Mouse (Mus musculus): Measurements from ENCODE around the gene Hdac10. TPM values are rescaled to one million over a fixed set of nuclear protein-coding genes. Genes with fewer than 3 reads are reported as not detected.

Gene Hdac10
- polyA plus RNA-seq, 1 experiment from 2014 or later: 22.7 TPM

- DNase-seq (ENCODE audit: low spot score) (peak; percentile 37), ATAC-seq (replicated peaks; ENCODE audit: low FRiP score) (no peak)
- peak overlapping the region; percentile 44 for H3K9ac ChIP-seq (ENCODE audit: low read depth, low read length)
- H3K27ac ChIP-seq (ENCODE audit: low read depth, low read length): 0 out of 2 replicates have a peak overlapping the region, but pooled peaks have one; percentile 34
- H3K4me3 ChIP-seq (ENCODE audit: low read depth, low read length): peak overlapping the region; percentile 75
- H3K4me1 ChIP-seq (replicated peaks; ENCODE audit: control insufficient read depth, insufficient read depth, low read length): peaks cover 32% of the 10 kb centered on the region
- no peaks in the 10 kb centered on the region for H3K27me3 ChIP-seq (replicated peaks; ENCODE audit: control insufficient read depth, insufficient read depth, low read length)
- no peaks in the 10 kb centered on the region for H3K9me3 ChIP-seq (ENCODE audit: control insufficient read depth, low read length)
- H3K36me3 ChIP-seq (ENCODE audit: control insufficient read depth, insufficient read depth, low read length): peaks cover 7% of the 10 kb centered on the region; the same call in 1 of the 2 replicates
- peak overlapping the region; percentile 98 for H3K4me2 ChIP-seq
- WGBS: 34% methylated on average over 11 of the region's 11 CpGs
Measured at GRCm38 (mm10) chr15:89123595-89123994, 4.9 kb downstream of the Hdac10 start.

- H3K4me1 ChIP-seq (replicated peaks; ENCODE audit: control insufficient read depth, insufficient read depth, low read length): peaks cover 28% of the 10 kb centered on the region
- peak within 1 kb of the TSS; percentile 98 for H3K4me2 ChIP-seq
- ATAC-seq (replicated peaks; ENCODE audit: low FRiP score): peak; percentile 84
- no peaks in the 10 kb centered on the region for H3K27me3 ChIP-seq (replicated peaks; ENCODE audit: control insufficient read depth, insufficient read depth, low read length)
- H3K27ac ChIP-seq (ENCODE audit: low read depth, low read length): peak within 1 kb of the TSS; percentile 43
- H3K4me3 ChIP-seq (ENCODE audit: low read depth, low read length): peak within 1 kb of the TSS; percentile 75
- no peaks in the 10 kb centered on the region for H3K9me3 ChIP-seq (ENCODE audit: control insufficient read depth, low read length)
- peak; percentile 92 for DNase-seq (ENCODE audit: low spot score)
- WGBS: under 1% methylated on average over 47 of the region's 47 CpGs
- peak within 1 kb of the TSS; percentile 77 for H3K9ac ChIP-seq (ENCODE audit: low read depth, low read length)
- H3K36me3 ChIP-seq (ENCODE audit: control insufficient read depth, insufficient read depth, low read length): peaks cover 13% of the 10 kb centered on the region; the same call in 1 of the 2 replicates
Measured at GRCm38 (mm10) chr15:89122649-89123366, 5.7 kb downstream of the Hdac10 start, which contains the start of gene Tubgcp6. Gene Tubgcp6, minus strand, starts transcription at chr15:89123112.

GRCm38 (mm10) chr15:89118007-89118406, 10.5 kb downstream of the Hdac10 start:
- Histone ChIP-seq H3K27ac (ENCODE audit: low read depth, low read length) (no peak overlapping the region), H3K36me3 (ENCODE audit: control insufficient read depth, insufficient read depth, low read length) (peaks cover 26% of the 10 kb centered on the region; the same call in 1 of the 2 replicates), H3K4me2 (no peak overlapping the region), H3K9ac (ENCODE audit: low read depth, low read length) (no peak overlapping the region), H3K4me3 (ENCODE audit: low read depth, low read length) (no peak overlapping the region), H3K9me3 (ENCODE audit: control insufficient read depth, low read length) (no peaks in the 10 kb centered on the region), H3K4me1 (replicated peaks; ENCODE audit: control insufficient read depth, insufficient read depth, low read length) (peaks cover 16% of the 10 kb centered on the region), H3K27me3 (replicated peaks; ENCODE audit: control insufficient read depth, insufficient read depth, low read length) (no peaks in the 10 kb centered on the region)
- DNase-seq (ENCODE audit: low spot score) (no peak), ATAC-seq (replicated peaks; ENCODE audit: low FRiP score) (no peak)

GRCm38 (mm10) chr15:89110147-89110546, 18.4 kb downstream of the Hdac10 start:
- 82% methylated on average over 9 of the region's 9 CpGs for WGBS
- no peak for DNase-seq (ENCODE audit: low spot score)
- ATAC-seq (replicated peaks; ENCODE audit: low FRiP score): no peak
- Histone ChIP-seq H3K27me3 (replicated peaks; ENCODE audit: control insufficient read depth, insufficient read depth, low read length) (no peaks in the 10 kb centered on the region), H3K27ac (ENCODE audit: low read depth, low read length) (no peak overlapping the region), H3K4me2 (no peak overlapping the region), H3K9me3 (ENCODE audit: control insufficient read depth, low read length) (no peaks in the 10 kb centered on the region), H3K4me3 (ENCODE audit: low read depth, low read length) (no peak overlapping the region), H3K36me3 (ENCODE audit: control insufficient read depth, insufficient read depth, low read length) (peaks cover 52% of the 10 kb centered on the region; the same call in 1 of the 2 replicates), H3K9ac (ENCODE audit: low read depth, low read length) (no peak overlapping the region), H3K4me1 (replicated peaks; ENCODE audit: control insufficient read depth, insufficient read depth, low read length) (no peaks in the 10 kb centered on the region)

- ATAC-seq (replicated peaks; ENCODE audit: low FRiP score): no peak
Measured at GRCm38 (mm10) chr15:89106976-89107375, 21.5 kb downstream of the Hdac10 start.

GRCm38 (mm10) chr15:89106073-89106472, 22.4 kb downstream of the Hdac10 start:
- Histone ChIP-seq H3K27ac (ENCODE audit: low read depth, low read length) (no peak overlapping the region), H3K36me3 (ENCODE audit: control insufficient read depth, insufficient read depth, low read length) (peaks cover 72% of the 10 kb centered on the region), H3K9me3 (ENCODE audit: control insufficient read depth, low read length) (no peaks in the 10 kb centered on the region), H3K4me2 (no peak overlapping the region), H3K4me3 (ENCODE audit: low read depth, low read length) (no peak overlapping the region), H3K27me3 (replicated peaks; ENCODE audit: control insufficient read depth, insufficient read depth, low read length) (no peaks in the 10 kb centered on the region), H3K4me1 (replicated peaks; ENCODE audit: control insufficient read depth, insufficient read depth, low read length) (no peaks in the 10 kb centered on the region), H3K9ac (ENCODE audit: low read depth, low read length) (no peak overlapping the region)
- WGBS: 90% methylated on average over 13 of the region's 13 CpGs
- ATAC-seq (replicated peaks; ENCODE audit: low FRiP score): no peak
- DNase-seq (ENCODE audit: low spot score): no peak

More at GRCm38 (mm10) chr15:89106976-89107375, 21.5 kb downstream of the Hdac10 start:
- Histone ChIP-seq H3K9ac (ENCODE audit: low read depth, low read length) (no peak overlapping the region), H3K4me2 (no peak overlapping the region), H3K27ac (ENCODE audit: low read depth, low read length) (no peak overlapping the region), H3K4me3 (ENCODE audit: low read depth, low read length) (no peak overlapping the region), H3K4me1 (replicated peaks; ENCODE audit: control insufficient read depth, insufficient read depth, low read length) (no peaks in the 10 kb centered on the region), H3K36me3 (ENCODE audit: control insufficient read depth, insufficient read depth, low read length) (peaks cover 63% of the 10 kb centered on the region), H3K9me3 (ENCODE audit: control insufficient read depth, low read length) (no peaks in the 10 kb centered on the region), H3K27me3 (replicated peaks; ENCODE audit: control insufficient read depth, insufficient read depth, low read length) (no peaks in the 10 kb centered on the region)
- no peak for DNase-seq (ENCODE audit: low spot score)
- 89% methylated on average over 1 of the region's 1 CpGs for WGBS

- H3K27me3 ChIP-seq (replicated peaks; ENCODE audit: control insufficient read depth, insufficient read depth, low read length): no peaks in the 10 kb centered on the region
- WGBS: 97% methylated on average over 8 of the region's 8 CpGs
- H3K9me3 ChIP-seq (ENCODE audit: control insufficient read depth, low read length): no peaks in the 10 kb centered on the region
- no peak overlapping the region for H3K27ac ChIP-seq (ENCODE audit: low read depth, low read length)
- no peak overlapping the region for H3K4me3 ChIP-seq (ENCODE audit: low read depth, low read length)
- no peak overlapping the region for H3K9ac ChIP-seq (ENCODE audit: low read depth, low read length)
- no peak overlapping the region for H3K4me2 ChIP-seq
- no peak for DNase-seq (ENCODE audit: low spot score)
- H3K4me1 ChIP-seq (replicated peaks; ENCODE audit: control insufficient read depth, insufficient read depth, low read length): no peaks in the 10 kb centered on the region
- peaks cover 78% of the 10 kb centered on the region for H3K36me3 ChIP-seq (ENCODE audit: control insufficient read depth, insufficient read depth, low read length)
- no peak for ATAC-seq (replicated peaks; ENCODE audit: low FRiP score)
Measured at GRCm38 (mm10) chr15:89104425-89104824, 24.1 kb downstream of the Hdac10 start.

- DNase-seq (ENCODE audit: low spot score): no peak
- Histone ChIP-seq H3K4me1 (replicated peaks; ENCODE audit: control insufficient read depth, insufficient read depth, low read length) (no peaks in the 10 kb centered on the region), H3K27ac (ENCODE audit: low read depth, low read length) (no peak overlapping the region), H3K9ac (ENCODE audit: low read depth, low read length) (no peak overlapping the region), H3K36me3 (ENCODE audit: control insufficient read depth, insufficient read depth, low read length) (peaks cover 78% of the 10 kb centered on the region), H3K27me3 (replicated peaks; ENCODE audit: control insufficient read depth, insufficient read depth, low read length) (no peaks in the 10 kb centered on the region), H3K9me3 (ENCODE audit: control insufficient read depth, low read length) (no peaks in the 10 kb centered on the region), H3K4me3 (ENCODE audit: low read depth, low read length) (no peak overlapping the region), H3K4me2 (no peak overlapping the region)
- WGBS: 89% methylated on average over 10 of the region's 10 CpGs
- no peak for ATAC-seq (replicated peaks; ENCODE audit: low FRiP score)
Measured at GRCm38 (mm10) chr15:89103921-89104320, 24.6 kb downstream of the Hdac10 start.

- no peak for ATAC-seq (replicated peaks; ENCODE audit: low FRiP score)
- H3K27ac ChIP-seq (ENCODE audit: low read depth, low read length): no peak overlapping the region
- no peak overlapping the region for H3K9ac ChIP-seq (ENCODE audit: low read depth, low read length)
- no peak overlapping the region for H3K4me2 ChIP-seq
- no peaks in the 10 kb centered on the region for H3K4me1 ChIP-seq (replicated peaks; ENCODE audit: control insufficient read depth, insufficient read depth, low read length)
- peaks cover 70% of the 10 kb centered on the region for H3K36me3 ChIP-seq (ENCODE audit: control insufficient read depth, insufficient read depth, low read length)
- H3K27me3 ChIP-seq (replicated peaks; ENCODE audit: control insufficient read depth, insufficient read depth, low read length): no peaks in the 10 kb centered on the region
- H3K4me3 ChIP-seq (ENCODE audit: low read depth, low read length): no peak overlapping the region
- no peaks in the 10 kb centered on the region for H3K9me3 ChIP-seq (ENCODE audit: control insufficient read depth, low read length)
- WGBS: 86% methylated on average over 5 of the region's 5 CpGs
- no peak for DNase-seq (ENCODE audit: low spot score)
Measured at GRCm38 (mm10) chr15:89102646-89103045, 25.9 kb downstream of the Hdac10 start.
